Mouse (Mus musculus) intestine, postnatal 0 days (tissue): ENCODE measurements around the gene 1700092M07Rik. TPM values are rescaled to one million over a fixed set of nuclear protein-coding genes. Genes with fewer than 3 reads are reported as not detected.
"Not testable (repeated sequence)": the region's sequence is repeated elsewhere in the genome, so short reads cannot be mapped to it uniquely, and the experiment has no call there.

Source experiments
- ATAC-seq: fragments of 200-750 bp; cut with Nextera tagmentation; 2 replicates; pipeline ENCODE4 v1.8.0; 2017; ENCODE audit warnings: mild to moderate bottlenecking, moderate TSS enrichment, moderate library complexity
- H3K27ac ChIP-seq: fragments of 300-500 bp; sonication (generic); 2 replicates; pipeline ENCODE4 v1.5.1; 2014; ENCODE audit warnings: mild to moderate bottlenecking, low read depth, low read length, moderate library complexity
- H3K27me3 ChIP-seq: fragments of 300-500 bp; sonication (generic); replicated peaks from 2 replicates; pipeline ENCODE4 v1.6.1; 2014; ENCODE audit warnings: low read length, mixed read lengths; ENCODE audit not compliant: control insufficient read depth, insufficient read depth
- H3K36me3 ChIP-seq: fragments of 300-500 bp; sonication (generic); 2 replicates; pipeline ENCODE4 v1.6.1; 2014; ENCODE audit warnings: mild to moderate bottlenecking, moderate library complexity; ENCODE audit not compliant: control insufficient read depth, insufficient read depth
- H3K4me1 ChIP-seq: fragments of 300-500 bp; sonication (generic); replicated peaks from 2 replicates; pipeline ENCODE4 v1.6.1; 2014; ENCODE audit warnings: antibody characterized with exemption, low read length, mixed read lengths; ENCODE audit not compliant: control insufficient read depth, insufficient read depth
- H3K4me2 ChIP-seq: fragments of 300-500 bp; sonication (generic); replicated peaks from 2 replicates; pipeline ENCODE4 v1.6.1; 2014; ENCODE audit warnings: low read depth, mild to moderate bottlenecking, moderate library complexity
- H3K4me3 ChIP-seq: fragments of 300-500 bp; sonication (generic); 2 replicates; pipeline ENCODE4 v1.5.1; 2014; ENCODE audit warnings: low read depth, low read length
- H3K9ac ChIP-seq: fragments of 300-500 bp; sonication (generic); 2 replicates; pipeline ENCODE4 v1.6.1; 2014; ENCODE audit warnings: mild to moderate bottlenecking, low read depth, low read length
- H3K9me3 ChIP-seq: fragments of 300-500 bp; sonication (generic); 2 replicates; pipeline ENCODE4 v1.6.1; 2016; ENCODE audit warnings: mixed run types; ENCODE audit not compliant: control insufficient read depth
- CTCF ChIP-seq: sonication (generic); IDR thresholded peaks from 2 replicates; pipeline ENCODE4 v1.5.1; 2016; ENCODE audit warnings: low read depth, mild to moderate bottlenecking, control low read depth, antibody characterized with exemption, moderate library complexity
- WGBS: fragments of 180-500 bp; shearing (Covaris S2); extraction: QIAGEN DNeasy Blood & Tissue Kit; methylation state at CpG from one replicate; pipeline ENCODE4 v1.1.7; 2014; 5-methylcytosine and 5-hydroxymethylcytosine counted together
- polyA plus RNA-seq: library from polyadenylated mRNA; unstranded; fragments of >200 nt; fragmentation: Nextera tagmentation; extraction: Ambion mirVana; gene quantifications from 2 replicates; pipeline ENCODE4 v1.2.1, GENCODE M21; 2015

The 1700092M07Rik gene
- polyA plus RNA-seq, 1 experiment from 2014 or later: 0.56 TPM

- no peak for ATAC-seq
- Histone ChIP-seq H3K9me3 (no peaks in the 10 kb centered on the region), H3K9ac (no peak overlapping the region), H3K4me2 (no peak overlapping the region), H3K4me1 (no peaks in the 10 kb centered on the region), H3K36me3 (peaks cover 26% of the 10 kb centered on the region), H3K27me3 (no peaks in the 10 kb centered on the region), H3K4me3 (no peak overlapping the region), H3K27ac (no peak overlapping the region)
- 30% methylated on average over 3 of the region's 3 CpGs for WGBS
- TF ChIP-seq CTCF: no peak
Observed at GRCm38 (mm10) chr19:8726609-8727390, 13.7 kb upstream of the 1700092M07Rik start.

DNA sequence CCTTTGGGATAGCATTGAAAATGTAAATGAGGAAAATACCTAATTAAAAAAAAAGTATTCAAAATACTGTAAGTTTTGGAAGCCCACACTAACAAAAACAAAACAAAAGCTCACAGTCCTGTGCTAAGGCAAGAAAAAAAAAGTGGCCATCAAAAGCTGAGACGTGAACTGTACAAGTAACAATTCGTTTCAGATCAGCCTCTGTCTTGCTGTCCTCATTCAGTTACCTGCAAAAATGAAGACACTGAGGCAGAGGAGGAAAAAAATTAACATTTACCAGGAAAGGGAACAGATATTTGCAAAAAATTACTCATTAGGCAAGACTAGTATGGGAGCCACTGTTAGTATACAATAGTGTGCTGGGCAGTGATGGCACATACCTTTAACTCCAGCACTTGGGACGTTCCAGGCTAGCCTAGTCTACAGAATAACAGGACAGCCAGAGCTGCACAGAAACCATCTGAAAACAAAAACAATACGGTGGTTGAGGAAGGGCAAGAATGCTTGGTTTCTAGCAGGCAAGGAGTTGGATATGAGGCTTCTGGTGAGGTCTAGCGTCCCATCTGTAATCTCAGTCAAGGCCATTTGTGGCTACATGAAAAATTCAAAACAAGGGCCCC is 12.9 kb upstream of the 1700092M07Rik start:
- Histone ChIP-seq H3K27ac (no peak overlapping the region), H3K4me1 (no peaks in the 10 kb centered on the region), H3K4me3 (no peak overlapping the region), H3K36me3 (peaks cover 26% of the 10 kb centered on the region), H3K27me3 (no peaks in the 10 kb centered on the region), H3K9me3 (no peaks in the 10 kb centered on the region), H3K9ac (no peak overlapping the region), H3K4me2 (no peak overlapping the region)
- no peak for ATAC-seq
- WGBS: 22% methylated on average over 5 of the region's 5 CpGs
- no peak for TF ChIP-seq CTCF

- H3K27me3 ChIP-seq, ATAC-seq: not testable (repeated sequence)
Observed at GRCm38 (mm10) chr19:8728335-8729099, 12.0 kb upstream of the 1700092M07Rik start.

DNA sequence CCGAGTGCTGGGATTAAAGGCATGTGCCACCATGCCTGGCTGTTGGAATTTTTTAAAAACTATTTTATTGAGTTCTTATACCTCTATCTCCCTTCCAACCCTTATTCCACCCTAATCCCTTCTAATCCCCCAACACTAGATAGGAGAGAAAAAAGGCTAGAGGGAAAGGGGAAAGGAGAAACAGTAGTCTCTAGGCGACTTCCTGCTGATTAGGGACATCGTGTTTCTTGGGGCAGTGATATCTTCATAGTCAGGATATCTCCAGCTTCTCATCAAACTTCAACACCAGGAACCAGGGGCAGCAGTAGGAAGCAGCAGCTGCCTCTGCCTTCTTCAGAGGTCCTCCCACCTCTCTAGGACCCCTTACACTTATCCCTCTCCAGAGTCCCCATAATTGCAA is 6.2 kb upstream of the 1700092M07Rik start:
- Histone ChIP-seq H3K9ac (no peak overlapping the region), H3K4me2 (no peak overlapping the region), H3K27ac (no peak overlapping the region), H3K4me3 (no peak overlapping the region), H3K4me1 (no peaks in the 10 kb centered on the region), H3K36me3 (peaks cover 14% of the 10 kb centered on the region), H3K9me3 (no peaks in the 10 kb centered on the region), H3K27me3 (no peaks in the 10 kb centered on the region)
- no peak for ATAC-seq
- 59% methylated on average over 3 of the region's 3 CpGs for WGBS
- no peak for TF ChIP-seq CTCF

More at GRCm38 (mm10) chr19:8728335-8729099, 12.0 kb upstream of the 1700092M07Rik start:
- not testable (repeated sequence) for H3K4me3 ChIP-seq, H3K9ac ChIP-seq, H3K27ac ChIP-seq, H3K4me1 ChIP-seq, H3K4me2 ChIP-seq, H3K9me3 ChIP-seq
- WGBS: 46% methylated on average over 3 of the region's 3 CpGs
- peaks cover 26% of the 10 kb centered on the region for H3K36me3 ChIP-seq

DNA sequence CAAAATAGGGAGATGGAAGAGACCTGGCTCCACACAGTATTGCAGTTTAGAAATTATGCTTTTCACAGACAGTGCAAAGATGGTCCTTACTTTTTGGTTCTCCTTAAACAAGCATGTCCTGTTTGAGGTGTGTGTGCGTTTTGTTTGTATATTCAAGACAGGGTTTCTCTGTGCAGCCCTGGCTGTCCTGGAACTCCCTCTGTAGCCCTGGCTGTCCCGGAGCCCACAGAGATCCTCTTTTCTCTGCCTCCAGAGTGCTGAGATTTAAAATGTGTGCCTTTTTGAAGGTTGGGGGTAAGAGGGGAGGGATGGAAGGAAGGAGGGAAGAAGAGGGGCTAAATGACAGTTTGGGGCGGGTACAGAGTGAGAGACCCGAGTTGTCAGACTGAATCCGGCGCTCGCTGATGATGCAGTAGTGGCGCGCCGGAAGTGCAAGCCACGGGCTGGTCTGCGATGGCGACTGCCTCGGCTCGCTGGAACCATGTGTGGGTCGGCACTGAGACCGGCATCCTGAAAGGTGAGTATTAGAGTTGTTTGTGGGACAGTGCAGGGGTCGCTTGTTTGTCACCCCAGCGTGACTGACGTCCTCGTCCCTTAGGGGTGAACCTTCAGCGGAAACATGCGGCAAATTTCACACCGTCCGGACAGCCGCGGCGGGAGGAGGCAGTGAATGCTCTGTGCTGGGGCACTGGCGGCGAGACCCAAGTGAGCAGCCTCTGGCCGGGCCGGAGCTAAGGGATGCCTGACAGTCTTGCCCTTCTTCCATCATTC is 4.9 kb upstream of the 1700092M07Rik start, which contains the start of gene Wdr74:
Gene Wdr74, plus strand, starts transcription at position 439 of the 771 bp plus-strand sequence.
- TF ChIP-seq CTCF: no peak
- peaks cover 27% of the 10 kb centered on the region for H3K36me3 ChIP-seq
- H3K4me3 ChIP-seq: peak within 1 kb of the TSS; percentile 94
- H3K9me3 ChIP-seq: no peaks in the 10 kb centered on the region
- ATAC-seq: peak; percentile 87
- H3K4me1 ChIP-seq: no peaks in the 10 kb centered on the region
- H3K4me2 ChIP-seq: peak within 1 kb of the TSS; percentile 95
- peak within 1 kb of the TSS; percentile 74 for H3K27ac ChIP-seq
- H3K27me3 ChIP-seq: no peaks in the 10 kb centered on the region
- under 1% methylated on average over 32 of the region's 32 CpGs for WGBS
- peak within 1 kb of the TSS; percentile 71 for H3K9ac ChIP-seq

DNA sequence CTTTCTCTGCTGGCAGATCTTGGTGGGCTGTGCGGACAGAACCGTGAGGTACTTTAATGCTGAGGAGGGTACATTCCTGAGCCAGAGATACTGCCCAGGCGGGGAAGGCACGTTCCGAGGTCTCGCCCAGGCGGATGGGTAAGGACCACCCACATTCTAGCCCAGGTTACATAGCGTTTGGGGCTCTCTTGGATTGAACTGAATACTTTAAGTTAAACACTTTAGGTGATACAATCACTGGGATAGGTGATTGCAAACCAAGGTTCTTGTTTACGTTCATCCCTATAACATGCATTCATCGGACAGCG is 4.4 kb upstream of the 1700092M07Rik start:
- ATAC-seq: peak; percentile 38; the same call in 1 of the 2 replicates
- 1% methylated on average over 11 of the region's 11 CpGs for WGBS
- H3K27ac ChIP-seq: peak overlapping the region; percentile 74

More for the DNA sequence above, 4.4 kb upstream of the 1700092M07Rik start:
- Histone ChIP-seq H3K9me3 (no peaks in the 10 kb centered on the region), H3K27me3 (no peaks in the 10 kb centered on the region), H3K36me3 (peaks cover 27% of the 10 kb centered on the region), H3K4me2 (peak overlapping the region; percentile 95), H3K4me3 (peak overlapping the region; percentile 94), H3K4me1 (no peaks in the 10 kb centered on the region), H3K9ac (peak overlapping the region; percentile 71)
- TF ChIP-seq CTCF: no peak
